ENCODE assay signal across 12 mouse cellular contexts in the genomic region with DNA sequence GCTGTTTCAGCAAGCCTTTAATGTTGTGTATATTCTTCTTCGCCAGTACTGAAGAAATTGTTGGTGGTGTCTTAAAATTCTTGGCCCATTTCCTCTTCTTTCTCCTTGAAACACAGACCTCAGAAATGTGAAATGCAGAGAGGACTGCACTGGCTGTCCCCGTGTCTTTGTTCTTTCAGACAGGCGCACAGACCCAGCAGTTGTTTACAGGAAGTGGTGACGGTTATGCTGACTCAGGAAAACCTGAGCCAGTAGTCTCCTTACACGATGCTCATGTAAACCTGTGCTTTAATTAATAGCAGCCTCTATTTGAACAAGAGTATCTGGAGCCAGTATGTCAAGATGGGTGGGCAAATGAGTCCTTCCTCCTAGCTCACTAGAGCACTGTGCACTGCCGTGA.
DNase-seq lines count a peak whose midpoint lies in the region; TF ChIP-seq lines count a peak whose summit lies in the region.
"Had no signal": no experiment of that assay in that cellular context is flagged by ENCODE, and none has a peak within 500 bp of the region (broad histone marks: within the 10 kb centered on the region; RNA-seq: fewer than 3 reads in every experiment).

No protein-coding gene starts in this region.

- 61% methylated on average over 6 of the region's 6 CpGs for WGBS in limb, embryonic 10.5 days

- no peak overlapping the region for H3K4me3 ChIP-seq in ES-E14 (ENCODE audit: insufficient read depth in 1 of 2, low read depth in 1 of 2, low read length in 2 of 2, poor library complexity in 1 of 2, severe bottlenecking in 1 of 2)
- H3K4me3 ChIP-seq in limb, embryonic 10.5 days: no peak overlapping the region
- H3K4me3 ChIP-seq: stomach, embryonic 15.5 days had no signal

- no peaks in the 10 kb centered on the region for H3K36me3 ChIP-seq in ES-E14 (ENCODE audit: control insufficient read depth, insufficient read depth, low read length, poor library complexity, severe bottlenecking)
- H3K36me3 ChIP-seq in limb, embryonic 10.5 days: no peaks in the 10 kb centered on the region
- H3K36me3 ChIP-seq: stomach, embryonic 15.5 days had no signal

- peak; percentile 18 for DNase-seq in embryo, embryonic 10.5 days (ENCODE audit: low spot score)
- no peak for DNase-seq in embryo, embryonic 10 days (ENCODE audit: low spot score)
- DNase-seq in kidney, postnatal 10 days: peak; percentile 15
- no peak for DNase-seq in kidney, postnatal 36 days
- no peak for DNase-seq in ES-E14 (ENCODE audit: low read depth, low spot score)
- DNase-seq in limb, embryonic 10.5 days (ENCODE audit: low spot score): no peak
- DNase-seq in spleen, postnatal 36 days (ENCODE audit: low spot score in 2 of 2): no peak
- DNase-seq in gastrocnemius, adult 8-10 months (ENCODE audit: low spot score in 2 of 2): no peak
- DNase-seq: cerebellum, postnatal 10 days; gastrocnemius, postnatal 25 days; layer of hippocampus, postnatal 36 days had no signal

- H3K27ac ChIP-seq in ES-E14 (ENCODE audit: insufficient read depth, low read depth, low read length, poor library complexity, severe bottlenecking): no peak overlapping the region
- peak overlapping the region; percentile 28; the same call in 1 of the 2 replicates for H3K27ac ChIP-seq in limb, embryonic 10.5 days
- H3K27ac ChIP-seq: stomach, embryonic 15.5 days had no signal

- no peaks in the 10 kb centered on the region for H3K4me1 ChIP-seq in ES-E14 (ENCODE audit: control insufficient read depth in 2 of 2, insufficient read depth in 2 of 2, low read length in 2 of 2, poor library complexity in 1 of 2)
- H3K4me1 ChIP-seq in limb, embryonic 10.5 days: peaks cover 7% of the 10 kb centered on the region; the same call in 1 of the 2 replicates
- H3K4me1 ChIP-seq: stomach, embryonic 15.5 days had no signal

- H3K27me3 ChIP-seq in limb, embryonic 10.5 days (ENCODE audit: low read depth, poor library complexity, severe bottlenecking): no peaks in the 10 kb centered on the region
- H3K27me3 ChIP-seq: stomach, embryonic 15.5 days had no signal

- H3K9ac ChIP-seq in ES-E14 (ENCODE audit: insufficient read depth, low read depth, low read length, poor library complexity, severe bottlenecking): no peak overlapping the region
- H3K9ac ChIP-seq: stomach, embryonic 15.5 days had no signal

- H3K9me3 ChIP-seq in ES-E14 (ENCODE audit: control insufficient read depth, insufficient read depth, low read depth, low read length): no peaks in the 10 kb centered on the region
- no peaks in the 10 kb centered on the region for H3K9me3 ChIP-seq in limb, embryonic 10.5 days (replicated peaks)
- H3K9me3 ChIP-seq: stomach, embryonic 15.5 days had no signal

- in situ Hi-C loops in ES-E14 (cut with MboI; ENCODE audit: low sequenced_read_pairs in 2 of 2, unreplicated experiment in 2 of 2): no loop called here

TF ChIP-seq in ES-E14, 5 proteins besides CTCF, POLR2A, EP300 and RAD21:
- no peak for TF ChIP-seq CHD2 (IDR thresholded peaks at IDR 0.05; ENCODE audit: low read depth, low read length)
- no peak for TF ChIP-seq ZC3H11A (IDR thresholded peaks at IDR 0.05; ENCODE audit: borderline replicate concordance, low read depth, low read length)
- peak; percentile 84 for TF ChIP-seq MAFK (IDR thresholded peaks at IDR 0.05; ENCODE audit: insufficient read depth, low read depth, low read length)
- TF ChIP-seq HCFC1 (IDR thresholded peaks at IDR 0.05; ENCODE audit: borderline replicate concordance, insufficient read depth, low read length): no peak
- TF ChIP-seq ZNF384 (IDR thresholded peaks at IDR 0.05; ENCODE audit: low read depth, low read length): no peak
TF ChIP-seq in ES-E14: peak in this region for 1.

Comparison
In these comparisons a context has a peak if more than half of its experiments do, and no peak if none do; other contexts are left out.
1. DNase-seq: peak in embryo, embryonic 10.5 days (single experiment) and kidney, postnatal 10 days (single experiment); none in embryo, embryonic 10 days (single experiment), kidney, postnatal 36 days (0 of 2), ES-E14 (single experiment), limb, embryonic 10.5 days (single experiment), spleen, postnatal 36 days (0 of 2) and gastrocnemius, adult 8-10 months (0 of 2).